Mouse (Mus musculus): ENCODE measurements at regions not wholly inside any gene's neighbourhood (a gene's known extent, or its start where the extent isn't known, plus 50 kb on each side); places are given as distances from the start of the nearest gene placed in this dataset.

GRCm38 (mm10) chr4:154756740-154757446 lies 80.4 kb upstream of the Ttc34 start:
- no peak for DNase-seq (ENCODE audit: extremely low spot score, low spot score)
- H3K4me3 ChIP-seq, result no peak overlapping the region
- WGBS, result 86% methylated on average over 10 of the region's 10 CpGs

GRCm38 (mm10) chr4:154759881-154760280 lies 77.4 kb upstream of the Ttc34 start:
- Histone ChIP-seq H3K27me3 (ENCODE audit: poor library complexity, severe bottlenecking) (peaks cover 4% of the 10 kb centered on the region; the same call in 1 of the 2 replicates), H3K36me3 (replicated peaks) (no peaks in the 10 kb centered on the region), H3K9me3 (no peaks in the 10 kb centered on the region), H3K4me3 (no peak overlapping the region), H3K4me1 (peaks cover 16% of the 10 kb centered on the region), H3K27ac (no peak overlapping the region)
- DNase-seq (ENCODE audit: extremely low spot score, low spot score), result no peak
- WGBS, result 82% methylated on average over 1 of the region's 1 CpGs

More at GRCm38 (mm10) chr4:154756740-154757446, 80.4 kb upstream of the Ttc34 start:
- 0 out of 2 replicates have a peak, but pooled peaks cover 12% of the 10 kb centered on the region for H3K27me3 ChIP-seq (ENCODE audit: poor library complexity, severe bottlenecking)
- H3K27ac ChIP-seq, result no peak overlapping the region
- H3K36me3 ChIP-seq (replicated peaks), result no peaks in the 10 kb centered on the region
- H3K9me3 ChIP-seq, result no peaks in the 10 kb centered on the region
- H3K4me1 ChIP-seq, result peaks cover 21% of the 10 kb centered on the region

GRCm38 (mm10) chr4:154764238-154764637 lies 73.0 kb upstream of the Ttc34 start:
- WGBS, result 86% methylated on average over 6 of the region's 6 CpGs
- Histone ChIP-seq H3K4me3 (no peak overlapping the region), H3K36me3 (replicated peaks) (no peaks in the 10 kb centered on the region), H3K27ac (no peak overlapping the region), H3K27me3 (ENCODE audit: poor library complexity, severe bottlenecking) (peaks cover 23% of the 10 kb centered on the region), H3K4me1 (peaks cover 16% of the 10 kb centered on the region), H3K9me3 (no peaks in the 10 kb centered on the region)
- no peak for DNase-seq (ENCODE audit: extremely low spot score, low spot score)

GRCm38 (mm10) chr4:154766158-154766557 lies 71.1 kb upstream of the Ttc34 start:
- H3K27me3 ChIP-seq (ENCODE audit: poor library complexity, severe bottlenecking), result peaks cover 29% of the 10 kb centered on the region

GRCm38 (mm10) chr4:154771330-154772076 lies 65.8 kb upstream of the Ttc34 start:
- H3K4me3 ChIP-seq, result no peak overlapping the region
- peak overlapping the region; percentile 66 for H3K27ac ChIP-seq
- no peaks in the 10 kb centered on the region for H3K9me3 ChIP-seq
- H3K36me3 ChIP-seq (replicated peaks), result no peaks in the 10 kb centered on the region
- peaks cover 29% of the 10 kb centered on the region for H3K4me1 ChIP-seq
- peaks cover 54% of the 10 kb centered on the region; the same call in 1 of the 2 replicates for H3K27me3 ChIP-seq (ENCODE audit: poor library complexity, severe bottlenecking)
- WGBS, result 45% methylated on average over 25 of the region's 25 CpGs
- DNase-seq (ENCODE audit: extremely low spot score, low spot score), result no peak

More at GRCm38 (mm10) chr4:154766158-154766557, 71.1 kb upstream of the Ttc34 start:
- Histone ChIP-seq H3K4me1 (peaks cover 22% of the 10 kb centered on the region), H3K9me3 (no peaks in the 10 kb centered on the region), H3K4me3 (no peak overlapping the region), H3K36me3 (replicated peaks) (no peaks in the 10 kb centered on the region), H3K27ac (no peak overlapping the region)
- WGBS, result 73% methylated on average over 2 of the region's 2 CpGs
- DNase-seq (ENCODE audit: extremely low spot score, low spot score), result no peak

GRCm38 (mm10) chr4:154772077-154772462 lies 65.2 kb upstream of the Ttc34 start:
- Histone ChIP-seq H3K36me3 (replicated peaks) (no peaks in the 10 kb centered on the region), H3K9me3 (no peaks in the 10 kb centered on the region), H3K27ac (peak overlapping the region; percentile 62), H3K4me3 (no peak overlapping the region), H3K4me1 (peaks cover 29% of the 10 kb centered on the region), H3K27me3 (ENCODE audit: poor library complexity, severe bottlenecking) (peaks cover 54% of the 10 kb centered on the region; the same call in 1 of the 2 replicates)
- WGBS, result 85% methylated on average over 4 of the region's 4 CpGs
- no peak for DNase-seq (ENCODE audit: extremely low spot score, low spot score)

- peaks cover 29% of the 10 kb centered on the region for H3K4me1 ChIP-seq
- H3K9me3 ChIP-seq, result no peaks in the 10 kb centered on the region
- H3K27ac ChIP-seq, result no peak overlapping the region
- WGBS, result 83% methylated on average over 3 of the region's 3 CpGs
- no peak overlapping the region for H3K4me3 ChIP-seq
- H3K27me3 ChIP-seq (ENCODE audit: poor library complexity, severe bottlenecking), result peaks cover 44% of the 10 kb centered on the region; the same call in 1 of the 2 replicates
- DNase-seq (ENCODE audit: extremely low spot score, low spot score), result no peak
- no peaks in the 10 kb centered on the region for H3K36me3 ChIP-seq (replicated peaks)
Observed at GRCm38 (mm10) chr4:154773830-154774229, 63.4 kb upstream of the Ttc34 start.

- Histone ChIP-seq H3K4me3 (no peak overlapping the region), H3K27me3 (ENCODE audit: poor library complexity, severe bottlenecking) (peaks cover 39% of the 10 kb centered on the region; the same call in 1 of the 2 replicates), H3K9me3 (no peaks in the 10 kb centered on the region), H3K36me3 (replicated peaks) (no peaks in the 10 kb centered on the region), H3K27ac (no peak overlapping the region), H3K4me1 (peaks cover 29% of the 10 kb centered on the region)
- 70% methylated on average over 2 of the region's 2 CpGs for WGBS
- no peak for DNase-seq (ENCODE audit: extremely low spot score, low spot score)
Observed at GRCm38 (mm10) chr4:154774332-154774731, 62.9 kb upstream of the Ttc34 start.

GRCm38 (mm10) chr4:154778818-154779217 lies 58.4 kb upstream of the Ttc34 start:
- Histone ChIP-seq H3K27me3 (ENCODE audit: poor library complexity, severe bottlenecking) (peaks cover 23% of the 10 kb centered on the region; the same call in 1 of the 2 replicates), H3K9me3 (no peaks in the 10 kb centered on the region), H3K4me1 (peaks cover 22% of the 10 kb centered on the region), H3K27ac (no peak overlapping the region), H3K36me3 (replicated peaks) (no peaks in the 10 kb centered on the region), H3K4me3 (no peak overlapping the region)
- WGBS, result 97% methylated on average over 1 of the region's 1 CpGs
- no peak for DNase-seq (ENCODE audit: extremely low spot score, low spot score)

GRCm38 (mm10) chr4:154781391-154781790 lies 55.9 kb upstream of the Ttc34 start:
- WGBS, result 46% methylated on average over 11 of the region's 11 CpGs
- Histone ChIP-seq H3K36me3 (replicated peaks) (no peaks in the 10 kb centered on the region), H3K27me3 (ENCODE audit: poor library complexity, severe bottlenecking) (peaks cover 25% of the 10 kb centered on the region; the same call in 1 of the 2 replicates), H3K27ac (peak overlapping the region; percentile 40; the same call in 1 of the 2 replicates), H3K4me1 (peaks cover 35% of the 10 kb centered on the region), H3K4me3 (no peak overlapping the region), H3K9me3 (no peaks in the 10 kb centered on the region)
- no peak for DNase-seq (ENCODE audit: extremely low spot score, low spot score)

GRCm38 (mm10) chr4:154782291-154782690 lies 55.0 kb upstream of the Ttc34 start:
- H3K4me1 ChIP-seq, result peaks cover 41% of the 10 kb centered on the region
- no peaks in the 10 kb centered on the region for H3K9me3 ChIP-seq
- no peak for DNase-seq (ENCODE audit: extremely low spot score, low spot score)
- H3K27ac ChIP-seq, result no peak overlapping the region
- H3K27me3 ChIP-seq (ENCODE audit: poor library complexity, severe bottlenecking), result peaks cover 25% of the 10 kb centered on the region; the same call in 1 of the 2 replicates
- H3K4me3 ChIP-seq, result no peak overlapping the region
- 91% methylated on average over 8 of the region's 8 CpGs for WGBS
- no peaks in the 10 kb centered on the region for H3K36me3 ChIP-seq (replicated peaks)

- 71% methylated on average over 8 of the region's 8 CpGs for WGBS
- DNase-seq (ENCODE audit: extremely low spot score, low spot score), result no peak
- H3K4me3 ChIP-seq, result no peak overlapping the region
- H3K27ac ChIP-seq, result peak overlapping the region; percentile 8; the same call in 1 of the 2 replicates
- H3K36me3 ChIP-seq (replicated peaks), result no peaks in the 10 kb centered on the region
- H3K4me1 ChIP-seq, result peaks cover 37% of the 10 kb centered on the region
- H3K9me3 ChIP-seq, result no peaks in the 10 kb centered on the region
- peaks cover 42% of the 10 kb centered on the region for H3K27me3 ChIP-seq (ENCODE audit: poor library complexity, severe bottlenecking)
Observed at GRCm38 (mm10) chr4:154785282-154785987, 51.8 kb upstream of the Ttc34 start.

Data from forebrain, embryonic 10.5 days (tissue).